Mouse (Mus musculus) limb, embryonic 13.5 days (tissue): ENCODE data around the gene Ccin. TPM values are rescaled to one million over a fixed set of nuclear protein-coding genes. Genes with fewer than 3 reads are reported as not detected.

Experiments
- ATAC-seq: fragments of 200-750 bp; cut with Nextera tagmentation; 2 replicates; pipeline ENCODE4 v1.8.0; 2017; ENCODE audit warnings: low read depth, moderate number of reproducible peaks, moderate TSS enrichment; ENCODE audit not compliant: low FRiP score
- H3K27ac ChIP-seq: fragments of 300-500 bp; sonication (generic); 2 replicates; pipeline ENCODE4 v1.5.1; 2015; ENCODE audit warnings: inconsistent platforms, mild to moderate bottlenecking, moderate library complexity
- H3K27me3 ChIP-seq: fragments of 300-500 bp; sonication (generic); 2 replicates; pipeline ENCODE4 v1.6.1; 2015; ENCODE audit warnings: mild to moderate bottlenecking, inconsistent platforms
- H3K36me3 ChIP-seq: fragments of 300-500 bp; sonication (generic); 2 replicates; pipeline ENCODE4 v1.6.1; 2015; ENCODE audit warnings: inconsistent platforms, mild to moderate bottlenecking, moderate library complexity
- H3K4me1 ChIP-seq: fragments of 300-500 bp; sonication (generic); 2 replicates; pipeline ENCODE4 v1.6.1; 2015; ENCODE audit warnings: inconsistent platforms
- H3K4me2 ChIP-seq: fragments of 300-500 bp; sonication (generic); replicated peaks from 2 replicates; pipeline ENCODE4 v1.6.1; 2015; ENCODE audit warnings: inconsistent platforms, mild to moderate bottlenecking, moderate library complexity
- H3K4me3 ChIP-seq: fragments of 300-500 bp; sonication (generic); 2 replicates; pipeline ENCODE4 v1.5.1; 2015; ENCODE audit warnings: moderate library complexity, mild to moderate bottlenecking, inconsistent platforms
- H3K9ac ChIP-seq: fragments of 300-500 bp; sonication (generic); 2 replicates; pipeline ENCODE4 v1.6.1; 2015; ENCODE audit warnings: mild to moderate bottlenecking, inconsistent platforms
- H3K9me3 ChIP-seq: fragments of 300-500 bp; sonication (generic); 2 replicates; pipeline ENCODE4 v1.6.1; 2016; ENCODE audit warnings: inconsistent platforms
- WGBS: fragments of 180-500 bp; shearing (Covaris S2); methylation state at CpG from one replicate; pipeline ENCODE4 v1.1.7; 2015; 5-methylcytosine and 5-hydroxymethylcytosine counted together
- polyA plus RNA-seq: library from polyadenylated mRNA; unstranded; fragments of >200 nt; fragmentation: Nextera tagmentation; extraction: Ambion mirVana; gene quantifications from 2 replicates; pipeline ENCODE4 v1.2.1, GENCODE M21; 2015

Gene Ccin
- polyA plus RNA-seq, 1 experiment from 2014 or later: not detected

GRCm38 (mm10) chr4:43964951-43965684 lies 18.2 kb upstream of the Ccin start:
- Histone ChIP-seq H3K27ac (no peak overlapping the region), H3K4me1 (peaks cover 28% of the 10 kb centered on the region), H3K36me3 (no peaks in the 10 kb centered on the region; the same call in 1 of the 2 replicates), H3K4me2 (no peak overlapping the region), H3K4me3 (no peak overlapping the region), H3K9ac (no peak overlapping the region), H3K27me3 (no peaks in the 10 kb centered on the region), H3K9me3 (no peaks in the 10 kb centered on the region)
- ATAC-seq: no peak
- 25% methylated on average over 4 of the region's 4 CpGs for whole genome bisulfite sequencing

- WGBS: 77% methylated on average over 7 of the region's 7 CpGs
- Histone ChIP-seq H3K9me3 (no peaks in the 10 kb centered on the region), H3K4me1 (peaks cover 28% of the 10 kb centered on the region), H3K9ac (no peak overlapping the region), H3K36me3 (peaks cover 8% of the 10 kb centered on the region), H3K4me2 (no peak overlapping the region), H3K27me3 (no peaks in the 10 kb centered on the region), H3K4me3 (no peak overlapping the region), H3K27ac (no peak overlapping the region)
- no peak for ATAC-seq
These were observed 17.3 kb upstream of the Ccin start for GRCm38 (mm10) chr4:43965856-43966535.

DNA sequence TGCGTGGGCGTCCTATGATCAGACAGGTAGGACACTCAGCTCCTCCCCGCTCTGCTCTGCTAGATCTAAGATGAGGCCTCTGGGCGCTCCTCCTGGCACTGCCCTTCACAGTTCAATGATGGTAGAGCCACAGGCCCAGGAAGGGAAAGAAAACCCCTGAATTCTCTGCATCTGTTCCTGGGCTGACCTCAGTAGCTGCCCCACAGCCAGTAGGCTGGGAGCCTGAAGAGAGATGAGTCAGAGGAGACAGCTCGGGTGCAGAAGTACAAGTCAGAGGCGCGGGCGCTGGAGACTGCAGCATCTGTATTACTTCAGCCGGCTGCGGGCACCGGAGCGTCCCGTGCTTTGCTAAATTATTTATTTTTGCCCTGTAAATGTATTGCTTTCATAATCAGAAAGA lies 14.6 kb upstream of the Ccin start:
- WGBS: 53% methylated on average over 13 of the region's 13 CpGs
- no peaks in the 10 kb centered on the region for H3K27me3 ChIP-seq
- no peak overlapping the region for H3K4me2 ChIP-seq
- H3K36me3 ChIP-seq: peaks cover 8% of the 10 kb centered on the region
- no peak overlapping the region; the same call in 1 of the 2 replicates for H3K27ac ChIP-seq
- H3K9ac ChIP-seq: peak overlapping the region; percentile 31; the same call in 1 of the 2 replicates
- H3K4me1 ChIP-seq: peaks cover 43% of the 10 kb centered on the region
- no peak for ATAC-seq
- H3K9me3 ChIP-seq: no peaks in the 10 kb centered on the region
- H3K4me3 ChIP-seq: no peak overlapping the region

DNA sequence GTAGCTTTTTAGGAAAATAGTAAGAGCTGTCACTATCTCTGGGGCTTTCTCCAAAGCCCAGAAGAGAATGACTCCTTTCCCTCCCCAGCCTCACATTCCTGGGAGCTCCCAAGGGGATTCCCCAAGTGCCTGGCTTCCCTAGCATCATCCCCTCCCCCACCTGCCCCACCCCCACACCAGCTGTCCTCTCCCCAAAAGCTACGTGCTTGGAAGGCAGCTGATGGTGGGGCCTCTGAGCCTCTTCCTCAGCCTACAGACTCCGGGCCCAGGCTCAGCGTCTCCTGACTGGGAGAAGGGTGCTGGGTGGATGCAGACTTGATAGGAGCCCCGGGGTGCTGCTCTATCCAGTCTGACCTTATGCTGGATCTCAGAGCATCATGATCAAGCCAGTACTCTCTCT lies 13.9 kb upstream of the Ccin start:
- 12% methylated on average over 4 of the region's 4 CpGs for WGBS
- Histone ChIP-seq H3K4me2 (no peak overlapping the region), H3K9me3 (no peaks in the 10 kb centered on the region), H3K27ac (no peak overlapping the region), H3K9ac (no peak overlapping the region), H3K4me3 (no peak overlapping the region), H3K27me3 (no peaks in the 10 kb centered on the region), H3K4me1 (peaks cover 38% of the 10 kb centered on the region), H3K36me3 (peaks cover 8% of the 10 kb centered on the region)
- no peak for ATAC-seq

DNA sequence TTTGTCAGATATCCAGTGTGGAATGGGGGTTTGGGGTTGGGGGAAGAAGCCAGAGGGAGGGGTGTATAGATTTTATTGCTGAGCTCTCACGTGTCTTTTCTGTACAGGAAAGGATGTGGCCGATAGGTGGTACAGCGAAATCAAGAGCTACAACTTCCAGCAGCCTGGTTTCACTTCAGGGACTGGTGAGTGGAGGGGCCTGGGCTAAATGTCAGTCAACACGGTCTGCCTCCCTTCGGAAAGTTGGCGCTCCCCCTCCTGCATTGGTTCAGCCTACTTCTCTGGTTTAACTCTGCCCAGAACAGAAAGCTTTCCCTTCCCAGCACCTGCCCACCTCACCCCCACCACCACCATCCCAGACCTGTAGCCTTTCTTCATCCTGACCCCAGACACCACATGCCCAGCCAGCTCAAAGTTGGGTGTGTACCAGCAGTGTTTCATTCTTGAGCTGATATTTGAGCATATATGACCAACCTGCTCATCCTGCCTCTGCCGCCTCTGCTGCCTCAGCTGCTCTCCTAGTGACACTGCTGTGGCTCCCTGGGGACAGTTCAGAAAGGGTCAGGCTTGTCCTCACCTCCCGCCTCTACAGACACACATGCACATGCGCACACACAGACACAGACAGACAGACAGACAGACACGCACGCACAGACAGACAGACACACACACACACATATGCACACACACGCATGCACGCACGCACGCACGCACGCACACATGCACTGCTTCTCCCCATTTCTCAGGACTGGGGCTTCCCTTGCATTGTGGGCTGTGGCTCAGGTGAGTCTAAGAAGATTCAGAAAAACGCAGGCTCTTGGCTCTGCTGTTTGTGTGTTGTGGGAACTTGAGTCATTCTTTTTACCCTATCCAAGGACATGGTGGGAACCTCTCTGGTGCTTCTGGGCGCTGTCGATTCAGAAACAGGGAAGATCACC lies 12.6 kb upstream of the Ccin start:
- Histone ChIP-seq H3K4me2 (no peak overlapping the region), H3K4me3 (no peak overlapping the region), H3K9ac (no peak overlapping the region), H3K36me3 (peaks cover 8% of the 10 kb centered on the region), H3K4me1 (peaks cover 31% of the 10 kb centered on the region), H3K27me3 (no peaks in the 10 kb centered on the region), H3K27ac (no peak overlapping the region), H3K9me3 (no peaks in the 10 kb centered on the region)
- WGBS: 84% methylated on average over 20 of the region's 20 CpGs
- ATAC-seq: no peak

GRCm38 (mm10) chr4:43971541-43972136 lies 11.6 kb upstream of the Ccin start:
- peak overlapping the region; percentile 81 for H3K27ac ChIP-seq
- H3K27me3 ChIP-seq: no peaks in the 10 kb centered on the region
- H3K36me3 ChIP-seq: peaks cover 8% of the 10 kb centered on the region
- peak overlapping the region; percentile 48; the same call in 1 of the 2 replicates for H3K9ac ChIP-seq
- H3K4me1 ChIP-seq: peaks cover 31% of the 10 kb centered on the region
- ATAC-seq: 0 out of 2 replicates have a peak, but pooled peaks have one; percentile 4
- WGBS: 60% methylated on average over 9 of the region's 9 CpGs
- H3K4me3 ChIP-seq: peak overlapping the region; percentile 9; the same call in 1 of the 2 replicates
- no peaks in the 10 kb centered on the region for H3K9me3 ChIP-seq
- H3K4me2 ChIP-seq: peak overlapping the region; percentile 46; the same call in 1 of the 2 replicates

GRCm38 (mm10) chr4:43972137-43972591 lies 11.1 kb upstream of the Ccin start:
- Histone ChIP-seq H3K9ac (peak overlapping the region; percentile 48; the same call in 1 of the 2 replicates), H3K9me3 (no peaks in the 10 kb centered on the region), H3K27ac (peak overlapping the region; percentile 81), H3K36me3 (peaks cover 11% of the 10 kb centered on the region), H3K4me3 (peak overlapping the region; percentile 9; the same call in 1 of the 2 replicates), H3K4me1 (peaks cover 31% of the 10 kb centered on the region), H3K4me2 (peak overlapping the region; percentile 46; the same call in 1 of the 2 replicates), H3K27me3 (no peaks in the 10 kb centered on the region)
- 2% methylated on average over 8 of the region's 8 CpGs for WGBS
- ATAC-seq: peak; percentile 79

GRCm38 (mm10) chr4:43973526-43973981 lies 9.7 kb upstream of the Ccin start:
- Histone ChIP-seq H3K9me3 (no peaks in the 10 kb centered on the region), H3K4me3 (no peak overlapping the region), H3K27ac (no peak overlapping the region), H3K27me3 (no peaks in the 10 kb centered on the region), H3K4me2 (no peak overlapping the region), H3K36me3 (peaks cover 15% of the 10 kb centered on the region), H3K4me1 (peaks cover 29% of the 10 kb centered on the region), H3K9ac (no peak overlapping the region)
- 71% methylated on average over 4 of the region's 4 CpGs for WGBS
- no peak for ATAC-seq

DNA sequence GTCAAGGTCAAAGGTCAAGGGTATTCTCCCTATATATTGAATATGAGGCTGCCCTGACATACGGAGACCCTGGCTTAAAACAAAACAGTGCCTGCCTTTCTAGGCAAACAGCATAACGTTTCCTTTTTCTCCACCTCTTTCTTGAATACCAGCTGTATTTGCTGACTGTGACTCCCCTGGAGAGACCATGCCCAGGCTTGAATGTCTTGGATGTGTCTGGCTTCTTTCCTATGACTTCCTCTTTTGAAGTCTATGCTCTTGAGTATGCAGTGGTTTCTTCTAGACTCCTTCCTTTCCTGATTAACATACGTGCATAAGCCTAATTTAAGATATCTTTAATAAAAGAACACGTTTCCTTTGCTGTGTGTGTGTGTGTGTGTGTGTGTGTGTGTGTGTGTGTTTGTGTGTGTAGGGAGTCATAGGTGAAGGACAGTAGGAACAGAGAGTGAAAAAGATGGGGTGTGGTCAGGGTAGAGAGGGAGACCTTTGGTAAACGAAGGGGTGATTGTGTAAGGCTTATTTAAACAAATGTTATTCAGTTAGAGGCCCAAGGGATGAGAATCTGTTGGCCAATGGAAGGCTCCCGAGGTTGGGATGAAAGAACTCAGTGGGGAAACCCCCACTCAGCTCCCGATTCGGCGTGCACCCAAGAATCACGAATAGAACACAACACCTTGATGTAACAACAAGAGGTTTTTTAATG lies 8.2 kb upstream of the Ccin start:
- no peak for ATAC-seq
- Histone ChIP-seq H3K27me3 (no peaks in the 10 kb centered on the region), H3K4me1 (peaks cover 37% of the 10 kb centered on the region), H3K4me3 (no peak overlapping the region), H3K36me3 (peaks cover 15% of the 10 kb centered on the region), H3K9ac (no peak overlapping the region), H3K27ac (no peak overlapping the region), H3K4me2 (no peak overlapping the region), H3K9me3 (no peaks in the 10 kb centered on the region)
- WGBS: 80% methylated on average over 10 of the region's 10 CpGs

DNA sequence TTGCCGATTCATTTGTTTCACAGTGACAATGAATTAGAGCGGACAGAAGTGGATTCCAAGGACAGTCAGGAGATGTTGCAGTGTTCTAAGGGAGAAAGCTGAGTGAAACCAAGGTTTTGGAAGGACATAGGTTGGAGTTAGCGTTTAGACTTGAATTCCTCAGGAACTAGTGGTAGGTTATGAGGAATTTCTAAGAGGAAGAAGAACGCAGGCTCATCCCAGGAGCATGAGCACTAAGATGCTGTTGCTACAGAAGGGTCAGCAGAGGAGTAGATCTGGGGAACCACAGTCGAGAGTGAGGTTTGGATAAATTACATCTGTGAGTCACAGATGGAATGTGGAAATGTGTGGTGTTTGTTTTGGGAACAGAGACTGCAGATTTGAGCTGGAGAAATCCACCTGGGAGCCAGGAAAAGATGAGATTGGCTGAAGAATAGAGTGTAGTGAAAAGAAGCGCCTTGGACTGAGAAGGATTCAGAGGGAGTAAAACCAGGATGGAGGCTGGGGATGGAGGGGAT lies 7.0 kb upstream of the Ccin start:
- H3K9me3 ChIP-seq: no peaks in the 10 kb centered on the region
- no peaks in the 10 kb centered on the region for H3K27me3 ChIP-seq
- H3K4me3 ChIP-seq: no peak overlapping the region
- H3K9ac ChIP-seq: no peak overlapping the region
- H3K36me3 ChIP-seq: peaks cover 7% of the 10 kb centered on the region
- no peak for ATAC-seq
- no peak overlapping the region for H3K27ac ChIP-seq
- H3K4me1 ChIP-seq: peaks cover 41% of the 10 kb centered on the region
- 76% methylated on average over 6 of the region's 6 CpGs for WGBS
- H3K4me2 ChIP-seq: no peak overlapping the region
